Mouse (Mus musculus): ENCODE measurements around the gene Pax4. TPM values are rescaled to one million over a fixed set of nuclear protein-coding genes. Genes with fewer than 3 reads are reported as not detected.

Pax4 gene
- total and polyA plus RNA-seq, 2 experiments from 2014 or later = 0.37 TPM; not detected in 1

DNA sequence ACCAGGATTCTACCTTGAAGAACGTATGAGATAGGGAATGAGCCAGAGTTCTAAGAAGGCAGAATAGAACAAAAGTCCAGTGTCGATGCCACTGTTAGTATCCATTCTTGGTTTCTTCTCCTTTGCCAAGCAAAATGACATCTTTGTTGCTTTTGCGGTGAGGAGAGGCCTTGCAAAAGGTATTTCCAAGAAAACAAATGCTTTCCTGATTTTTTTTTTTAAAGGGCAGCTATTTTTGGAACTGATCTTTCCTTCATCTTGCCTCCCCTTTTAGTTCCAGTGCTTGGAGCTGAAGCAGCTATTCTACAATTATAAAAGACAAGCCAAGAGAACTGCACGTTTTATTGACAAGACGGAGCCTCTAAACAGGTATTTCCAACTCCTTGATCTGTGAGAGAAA is 25.7 kb upstream of the Pax4 start, which contains the start of gene Snd1:
Snd1 (plus strand) TSS at position 301 of the 400 bp plus-strand sequence.
- 87% methylated on average over 5 of the region's 5 CpGs for WGBS
- ATAC-seq (ENCODE audit: low FRiP score) = no peak
- no peak within 1 kb of the TSS for H3K27ac ChIP-seq (ENCODE audit: low read depth, low read length)
- no peak within 1 kb of the TSS for H3K9ac ChIP-seq (replicated peaks; ENCODE audit: low read length, poor library complexity, severe bottlenecking)
- DNase-seq (ENCODE audit: low spot score) = no peak
- H3K4me2 ChIP-seq (ENCODE audit: low read depth, low read length, poor library complexity, severe bottlenecking) = no peak within 1 kb of the TSS
- H3K4me3 ChIP-seq (ENCODE audit: low read depth, low read length) = no peak within 1 kb of the TSS
- TF ChIP-seq CTCF (IDR thresholded peaks at IDR 0.05) = no peak
- no peaks in the 10 kb centered on the region for H3K4me1 ChIP-seq (ENCODE audit: insufficient read depth, low read length)
- no peaks in the 10 kb centered on the region for H3K27me3 ChIP-seq (ENCODE audit: insufficient read depth, low read length)
- no peaks in the 10 kb centered on the region for H3K36me3 ChIP-seq (ENCODE audit: insufficient read depth, low read length)
- H3K9me3 ChIP-seq (ENCODE audit: low read length) = no peaks in the 10 kb centered on the region

DNA sequence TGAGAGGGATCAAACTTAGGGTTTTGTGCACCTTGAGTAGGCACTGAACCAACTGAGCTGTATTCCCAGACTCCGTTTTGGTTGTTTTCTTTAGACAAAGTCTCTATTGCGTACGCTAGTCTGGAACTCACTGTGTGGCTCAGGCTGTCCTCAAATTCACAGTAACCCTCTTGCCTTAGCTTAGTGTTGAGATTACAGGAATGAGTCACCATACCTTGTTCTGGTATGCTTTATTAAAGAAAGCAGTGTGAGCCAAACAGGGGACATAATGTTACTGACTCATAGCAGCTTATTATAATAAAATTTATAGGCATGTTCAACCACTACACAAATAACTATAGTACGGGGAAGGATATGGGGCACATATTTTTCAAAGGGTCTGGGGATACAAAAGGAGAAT is 25.1 kb upstream of the Pax4 start:
- ATAC-seq (ENCODE audit: low FRiP score) = no peak
- no peak overlapping the region for H3K4me2 ChIP-seq (ENCODE audit: low read depth, low read length, poor library complexity, severe bottlenecking)
- no peak overlapping the region for H3K9ac ChIP-seq (replicated peaks; ENCODE audit: low read length, poor library complexity, severe bottlenecking)
- H3K4me1 ChIP-seq (ENCODE audit: insufficient read depth, low read length) = no peaks in the 10 kb centered on the region
- 94% methylated on average over 4 of the region's 4 CpGs for WGBS
- TF ChIP-seq CTCF (IDR thresholded peaks at IDR 0.05) = no peak
- no peak for DNase-seq (ENCODE audit: low spot score)
- H3K27ac ChIP-seq (ENCODE audit: low read depth, low read length) = no peak overlapping the region
- H3K9me3 ChIP-seq (ENCODE audit: low read length) = no peaks in the 10 kb centered on the region
- H3K36me3 ChIP-seq (ENCODE audit: insufficient read depth, low read length) = no peaks in the 10 kb centered on the region
- no peak overlapping the region for H3K4me3 ChIP-seq (ENCODE audit: low read depth, low read length)
- no peaks in the 10 kb centered on the region for H3K27me3 ChIP-seq (ENCODE audit: insufficient read depth, low read length)

DNA sequence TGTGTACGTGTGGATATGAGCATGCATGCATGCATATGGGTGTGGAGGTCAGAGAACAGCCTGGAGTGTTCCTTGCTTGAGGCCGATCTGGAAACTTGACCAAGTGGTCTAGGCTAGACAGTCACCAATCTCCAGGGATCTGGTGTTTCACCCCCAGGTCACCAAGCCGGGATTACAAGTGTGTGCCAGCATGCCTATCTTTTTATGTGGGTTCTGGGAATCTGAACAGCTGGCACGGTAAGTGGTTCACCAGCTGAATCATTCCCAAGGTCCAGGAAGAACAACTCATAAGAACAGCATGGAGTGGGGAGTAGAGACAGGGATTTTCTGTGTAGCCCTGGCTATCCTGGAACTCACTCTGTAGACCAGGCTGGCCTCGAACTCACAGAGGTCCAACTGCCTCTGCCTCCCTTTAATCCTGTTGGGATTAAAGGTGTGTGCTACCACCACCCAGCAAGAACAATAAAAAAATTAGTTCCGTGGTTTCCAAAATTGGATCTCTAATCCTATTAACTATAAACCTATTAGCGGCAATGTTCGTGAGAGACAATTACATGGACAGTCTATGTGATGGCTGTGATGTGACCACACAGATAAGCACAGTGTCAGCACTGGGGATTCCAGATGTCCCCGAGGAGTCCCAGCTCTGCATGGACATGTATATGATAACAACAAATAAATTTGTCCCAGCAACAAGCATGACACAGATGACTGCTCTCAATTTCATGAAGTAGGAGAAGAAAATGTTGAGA is 22.3 kb upstream of the Pax4 start:
- DNase-seq (ENCODE audit: low spot score) (no peak), ATAC-seq (ENCODE audit: low FRiP score) (no peak)
- no peaks in the 10 kb centered on the region for H3K27me3 ChIP-seq (ENCODE audit: insufficient read depth, low read length)
- H3K36me3 ChIP-seq (ENCODE audit: insufficient read depth, low read length) = no peaks in the 10 kb centered on the region
- no peak overlapping the region for H3K9ac ChIP-seq (replicated peaks; ENCODE audit: low read length, poor library complexity, severe bottlenecking)
- no peak overlapping the region for H3K4me2 ChIP-seq (ENCODE audit: low read depth, low read length, poor library complexity, severe bottlenecking)
- 75% methylated on average over 9 of the region's 9 CpGs for WGBS
- H3K9me3 ChIP-seq (ENCODE audit: low read length) = no peaks in the 10 kb centered on the region
- no peak overlapping the region for H3K4me3 ChIP-seq (ENCODE audit: low read depth, low read length)
- no peaks in the 10 kb centered on the region for H3K4me1 ChIP-seq (ENCODE audit: insufficient read depth, low read length)
- H3K27ac ChIP-seq (ENCODE audit: low read depth, low read length) = no peak overlapping the region
- no peak for TF ChIP-seq CTCF (IDR thresholded peaks at IDR 0.05)

DNA sequence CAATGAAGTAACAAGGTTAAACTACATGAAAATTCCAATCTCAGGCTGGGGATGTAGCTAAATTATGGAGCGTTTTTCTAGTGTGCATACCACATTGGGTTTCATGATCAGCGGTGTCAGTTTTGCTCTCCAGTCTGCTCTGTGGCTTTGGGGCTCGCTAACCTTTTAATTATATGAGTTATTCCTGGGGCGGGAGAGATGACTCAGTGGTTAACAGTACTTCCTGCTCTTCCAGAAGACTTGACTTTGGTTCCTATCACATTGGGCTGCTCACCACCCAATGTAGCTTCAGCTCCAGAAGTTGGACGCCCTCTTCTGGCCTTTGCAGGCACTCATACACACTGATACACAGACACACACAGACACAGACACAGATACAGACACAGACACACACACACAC is 21.5 kb upstream of the Pax4 start:
- WGBS = 90% methylated on average over 5 of the region's 5 CpGs
- no peak overlapping the region for H3K9ac ChIP-seq (replicated peaks; ENCODE audit: low read length, poor library complexity, severe bottlenecking)

DNA sequence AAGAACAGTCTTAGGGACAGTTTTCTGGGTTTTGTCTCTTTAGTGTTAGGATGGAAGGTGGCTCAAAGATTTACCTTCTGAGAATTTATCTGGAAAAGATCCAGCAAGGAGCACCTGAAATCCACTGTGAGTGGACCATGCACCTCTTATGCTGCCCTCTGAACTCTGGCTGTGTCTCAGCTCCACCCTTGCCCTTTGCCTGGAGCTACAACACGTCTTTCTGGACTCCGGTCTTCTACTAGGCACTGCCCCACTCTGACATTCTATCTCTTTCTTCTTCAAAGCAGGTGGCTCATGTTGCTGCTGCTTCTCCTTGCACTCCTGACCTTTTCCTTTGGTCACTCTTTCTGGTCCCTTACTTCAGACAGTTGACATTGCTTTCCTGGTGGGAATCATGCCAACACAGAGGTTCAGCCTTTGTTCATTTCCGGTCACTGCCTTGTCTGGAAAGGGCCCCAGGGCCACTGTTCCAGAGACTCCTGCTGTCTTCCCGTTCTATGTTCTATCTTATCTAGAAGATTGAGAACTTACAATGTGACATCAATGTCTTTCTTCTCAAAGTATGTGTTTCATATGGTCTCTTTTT is 21.0 kb upstream of the Pax4 start:
- ATAC-seq (ENCODE audit: low FRiP score) (no peak), DNase-seq (ENCODE audit: low spot score) (no peak)
- Histone ChIP-seq H3K4me3 (ENCODE audit: low read depth, low read length) (no peak overlapping the region), H3K36me3 (ENCODE audit: insufficient read depth, low read length) (no peaks in the 10 kb centered on the region), H3K9me3 (ENCODE audit: low read length) (no peaks in the 10 kb centered on the region), H3K4me1 (ENCODE audit: insufficient read depth, low read length) (no peaks in the 10 kb centered on the region), H3K27ac (ENCODE audit: low read depth, low read length) (no peak overlapping the region), H3K9ac (replicated peaks; ENCODE audit: low read length, poor library complexity, severe bottlenecking) (no peak overlapping the region), H3K4me2 (ENCODE audit: low read depth, low read length, poor library complexity, severe bottlenecking) (no peak overlapping the region), H3K27me3 (ENCODE audit: insufficient read depth, low read length) (no peaks in the 10 kb centered on the region)
- no peak for TF ChIP-seq CTCF (IDR thresholded peaks at IDR 0.05)
- WGBS = 76% methylated on average over 4 of the region's 4 CpGs

More for the DNA sequence above, 21.5 kb upstream of the Pax4 start:
- ATAC-seq (ENCODE audit: low FRiP score) (no peak), DNase-seq (ENCODE audit: low spot score) (no peak)
- H3K27ac ChIP-seq (ENCODE audit: low read depth, low read length) = no peak overlapping the region
- H3K4me1 ChIP-seq (ENCODE audit: insufficient read depth, low read length) = no peaks in the 10 kb centered on the region
- TF ChIP-seq CTCF (IDR thresholded peaks at IDR 0.05) = no peak
- H3K27me3 ChIP-seq (ENCODE audit: insufficient read depth, low read length) = no peaks in the 10 kb centered on the region
- no peaks in the 10 kb centered on the region for H3K9me3 ChIP-seq (ENCODE audit: low read length)
- H3K36me3 ChIP-seq (ENCODE audit: insufficient read depth, low read length) = no peaks in the 10 kb centered on the region
- no peak overlapping the region for H3K4me2 ChIP-seq (ENCODE audit: low read depth, low read length, poor library complexity, severe bottlenecking)
- H3K4me3 ChIP-seq (ENCODE audit: low read depth, low read length) = no peak overlapping the region

DNA sequence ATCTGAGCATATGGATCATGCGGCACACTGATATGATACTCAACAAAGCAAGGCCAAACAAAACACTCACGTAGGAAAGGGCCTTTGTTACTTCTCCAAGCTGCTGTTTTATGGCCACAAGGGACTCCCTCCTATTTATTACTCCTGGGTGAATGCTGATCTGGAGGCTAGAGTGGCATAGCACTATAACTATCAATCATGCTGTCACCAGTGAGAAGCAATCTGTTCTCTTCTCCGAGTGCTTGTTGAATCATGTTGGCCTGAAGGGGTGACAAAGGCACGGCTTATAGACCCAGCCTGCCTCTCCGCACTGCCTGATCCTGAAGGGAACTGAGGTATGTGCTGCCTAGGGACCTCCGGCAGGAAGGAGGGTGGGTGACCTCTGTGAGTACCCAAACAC is 15.5 kb upstream of the Pax4 start:
- Histone ChIP-seq H3K4me2 (ENCODE audit: low read depth, low read length, poor library complexity, severe bottlenecking) (no peak overlapping the region), H3K4me1 (ENCODE audit: insufficient read depth, low read length) (no peaks in the 10 kb centered on the region), H3K4me3 (ENCODE audit: low read depth, low read length) (no peak overlapping the region), H3K27ac (ENCODE audit: low read depth, low read length) (no peak overlapping the region), H3K36me3 (ENCODE audit: insufficient read depth, low read length) (no peaks in the 10 kb centered on the region), H3K9ac (replicated peaks; ENCODE audit: low read length, poor library complexity, severe bottlenecking) (no peak overlapping the region), H3K27me3 (ENCODE audit: insufficient read depth, low read length) (no peaks in the 10 kb centered on the region), H3K9me3 (ENCODE audit: low read length) (no peaks in the 10 kb centered on the region)
- TF ChIP-seq CTCF (IDR thresholded peaks at IDR 0.05) = no peak
- no peak for DNase-seq (ENCODE audit: low spot score)
- no peak for ATAC-seq (ENCODE audit: low FRiP score)
- 72% methylated on average over 6 of the region's 6 CpGs for WGBS

Data from midbrain, postnatal 0 days (tissue).